Mouse (Mus musculus) midbrain, embryonic 12.5 days (tissue): ENCODE results near the gene Ntan1. TPM values are rescaled to one million over a fixed set of nuclear protein-coding genes. Genes with fewer than 3 reads are reported as not detected.

ENCODE experiments used
- ATAC-seq: fragments of 200-750 bp; cut with Nextera tagmentation; 2 replicates; pipeline ENCODE4 v1.8.0; 2017; ENCODE audit warnings: low read depth, moderate TSS enrichment, moderate library complexity; ENCODE audit not compliant: low FRiP score
- H3K27ac ChIP-seq: fragments of 300-500 bp; sonication (generic); replicated peaks from 2 replicates; pipeline ENCODE4 v1.5.1; 2016; ENCODE audit warnings: mild to moderate bottlenecking
- H3K27me3 ChIP-seq: fragments of 300-500 bp; sonication (generic); 2 replicates; pipeline ENCODE4 v1.6.1; 2016; ENCODE audit warnings: mild to moderate bottlenecking
- H3K36me3 ChIP-seq: fragments of 300-500 bp; sonication (generic); 2 replicates; pipeline ENCODE4 v1.6.1; 2016
- H3K4me1 ChIP-seq: fragments of 300-500 bp; sonication (generic); 2 replicates; pipeline ENCODE4 v1.6.1; 2016
- H3K4me2 ChIP-seq: fragments of 300-500 bp; sonication (generic); replicated peaks from 2 replicates; pipeline ENCODE4 v1.6.1; 2016; ENCODE audit warnings: mild to moderate bottlenecking, moderate library complexity
- H3K4me3 ChIP-seq: fragments of 300-500 bp; sonication (generic); 2 replicates; pipeline ENCODE4 v1.5.1; 2016; ENCODE audit warnings: mild to moderate bottlenecking
- H3K9ac ChIP-seq: fragments of 300-500 bp; sonication (generic); replicated peaks from 2 replicates; pipeline ENCODE4 v1.6.1; 2016; ENCODE audit warnings: mild to moderate bottlenecking, moderate library complexity
- H3K9me3 ChIP-seq: fragments of 300-500 bp; sonication (generic); 2 replicates; pipeline ENCODE4 v1.6.1; 2016; ENCODE audit warnings: mild to moderate bottlenecking
- WGBS: fragments of 180-500 bp; shearing (Covaris S2); methylation state at CpG from one replicate; pipeline ENCODE4 v1.1.7; 2016; 5-methylcytosine and 5-hydroxymethylcytosine counted together
- polyA plus RNA-seq: library from polyadenylated mRNA; unstranded; fragments of >200 nt; fragmentation: Nextera tagmentation; extraction: Ambion mirVana; gene quantifications from 2 replicates; pipeline ENCODE4 v1.2.1, GENCODE M21; 2016

Ntan1 gene
- polyA plus RNA-seq, 1 experiment from 2014 or later, result 181 TPM

- H3K4me2 ChIP-seq, result no peak overlapping the region
- no peak overlapping the region for H3K9ac ChIP-seq
- H3K36me3 ChIP-seq, result peaks cover 91% of the 10 kb centered on the region
- 95% methylated on average over 4 of the region's 4 CpGs for WGBS
- no peaks in the 10 kb centered on the region for H3K9me3 ChIP-seq
- no peaks in the 10 kb centered on the region for H3K4me1 ChIP-seq
- ATAC-seq, result no peak
- H3K27me3 ChIP-seq, result no peaks in the 10 kb centered on the region
- H3K27ac ChIP-seq, result no peak overlapping the region
- H3K4me3 ChIP-seq, result no peak overlapping the region
Observed at GRCm38 (mm10) chr16:13807616-13808015, 11.0 kb upstream of the Ntan1 start.

DNA sequence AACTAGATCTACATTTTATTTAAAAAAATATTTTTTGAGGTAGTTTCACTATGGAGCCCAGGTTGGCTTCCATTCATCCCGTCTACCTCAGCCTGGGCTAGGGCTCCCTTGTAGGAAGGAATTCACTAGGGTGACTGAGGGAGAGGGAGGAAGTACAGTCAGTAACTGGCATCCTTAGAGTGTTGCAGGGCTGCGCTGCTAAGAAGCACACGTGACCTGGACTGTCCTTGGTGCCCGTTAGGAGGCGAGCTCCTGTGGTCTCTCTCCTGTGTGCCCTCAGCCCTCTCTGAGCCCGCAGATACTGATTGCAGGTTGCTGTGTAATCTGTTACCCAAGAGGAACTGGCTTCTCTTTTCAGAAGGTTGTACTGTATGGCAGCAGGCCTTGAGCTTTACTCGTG is 10.2 kb upstream of the Ntan1 start:
- Histone ChIP-seq H3K27ac (no peak overlapping the region), H3K4me2 (no peak overlapping the region), H3K27me3 (no peaks in the 10 kb centered on the region), H3K4me3 (no peak overlapping the region), H3K4me1 (no peaks in the 10 kb centered on the region), H3K36me3 (peaks cover 94% of the 10 kb centered on the region), H3K9me3 (no peaks in the 10 kb centered on the region), H3K9ac (no peak overlapping the region)
- WGBS, result 91% methylated on average over 7 of the region's 7 CpGs
- no peak for ATAC-seq

DNA sequence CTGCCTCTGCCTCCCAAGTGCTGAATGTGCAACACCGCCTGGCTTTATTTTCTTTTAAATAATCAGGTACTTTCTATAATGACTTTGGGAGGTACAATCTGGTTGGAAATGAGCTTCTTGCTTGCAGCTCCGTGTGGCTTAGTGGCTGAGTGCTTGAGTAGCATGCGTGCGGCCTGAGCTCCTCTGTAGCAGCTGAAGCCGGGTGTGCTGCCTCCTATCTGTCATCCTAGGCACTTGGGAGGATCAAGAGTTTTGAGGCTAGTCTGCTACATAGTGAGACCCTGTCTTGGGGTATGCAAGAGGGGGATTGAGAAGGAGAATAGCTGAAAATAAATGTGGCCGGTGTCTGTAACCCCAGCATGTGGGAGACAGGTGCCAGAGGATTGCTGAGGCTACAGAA is 6.5 kb upstream of the Ntan1 start:
- 89% methylated on average over 6 of the region's 6 CpGs for WGBS

GRCm38 (mm10) chr16:13813200-13813599 is 5.4 kb upstream of the Ntan1 start:
- Histone ChIP-seq H3K4me1 (peaks cover 5% of the 10 kb centered on the region), H3K27ac (no peak overlapping the region), H3K9me3 (no peaks in the 10 kb centered on the region), H3K9ac (no peak overlapping the region), H3K4me2 (no peak overlapping the region), H3K4me3 (no peak overlapping the region), H3K27me3 (no peaks in the 10 kb centered on the region), H3K36me3 (peaks cover 78% of the 10 kb centered on the region)
- WGBS, result 94% methylated on average over 3 of the region's 3 CpGs
- ATAC-seq, result no peak

More for the DNA sequence above, 6.5 kb upstream of the Ntan1 start:
- no peak overlapping the region for H3K9ac ChIP-seq
- H3K36me3 ChIP-seq, result peaks cover 87% of the 10 kb centered on the region
- H3K4me3 ChIP-seq, result no peak overlapping the region
- H3K4me2 ChIP-seq, result no peak overlapping the region
- no peaks in the 10 kb centered on the region for H3K27me3 ChIP-seq
- no peak for ATAC-seq
- no peaks in the 10 kb centered on the region for H3K4me1 ChIP-seq
- H3K27ac ChIP-seq, result no peak overlapping the region
- no peaks in the 10 kb centered on the region for H3K9me3 ChIP-seq

DNA sequence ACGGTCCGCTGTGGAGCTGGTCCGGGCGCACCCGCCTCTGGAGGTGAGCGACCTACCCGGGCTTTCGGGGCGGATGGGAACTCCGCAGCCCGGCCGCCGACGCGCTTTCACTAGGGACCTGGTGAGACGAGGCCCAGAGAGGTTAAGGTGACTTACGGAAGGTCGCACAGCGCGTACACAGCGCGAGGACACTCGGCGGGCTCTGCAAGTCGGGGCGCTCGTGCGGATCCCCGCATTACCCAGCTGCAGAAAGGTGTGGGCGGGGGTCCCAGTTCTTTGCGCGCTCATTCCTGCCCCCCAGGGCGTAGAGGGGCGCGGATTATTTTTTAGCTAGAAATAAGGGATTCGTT is 724 bp downstream of the Ntan1 start:
- under 1% methylated on average over 36 of the region's 36 CpGs for WGBS
- Histone ChIP-seq H3K36me3 (peaks cover 19% of the 10 kb centered on the region), H3K4me2 (peak overlapping the region; percentile 79), H3K9ac (peak overlapping the region; percentile 76), H3K4me3 (peak overlapping the region; percentile 77), H3K27ac (peak overlapping the region; percentile 95), H3K9me3 (no peaks in the 10 kb centered on the region), H3K27me3 (no peaks in the 10 kb centered on the region), H3K4me1 (peaks cover 17% of the 10 kb centered on the region)
- ATAC-seq, result peak; percentile 67

GRCm38 (mm10) chr16:13819806-13820500 is 1.3 kb downstream of the Ntan1 start:
- Histone ChIP-seq H3K36me3 (peaks cover 13% of the 10 kb centered on the region), H3K27me3 (no peaks in the 10 kb centered on the region), H3K9me3 (no peaks in the 10 kb centered on the region), H3K4me3 (peak overlapping the region; percentile 77), H3K9ac (peak overlapping the region; percentile 76), H3K27ac (peak overlapping the region; percentile 95; the same call in 1 of the 2 replicates), H3K4me1 (peaks cover 17% of the 10 kb centered on the region), H3K4me2 (peak overlapping the region; percentile 79)
- 0 out of 2 replicates have a peak, but pooled peaks have one; percentile 0 for ATAC-seq
- WGBS, result 45% methylated on average over 12 of the region's 12 CpGs

GRCm38 (mm10) chr16:13820771-13821170 is 2.1 kb downstream of the Ntan1 start:
- Histone ChIP-seq H3K27ac (no peak overlapping the region), H3K4me2 (peak overlapping the region; percentile 79), H3K9ac (no peak overlapping the region), H3K27me3 (no peaks in the 10 kb centered on the region), H3K4me3 (0 out of 2 replicates have a peak overlapping the region, but pooled peaks have one; percentile 77), H3K4me1 (peaks cover 17% of the 10 kb centered on the region), H3K9me3 (no peaks in the 10 kb centered on the region), H3K36me3 (peaks cover 5% of the 10 kb centered on the region; the same call in 1 of the 2 replicates)
- no peak for ATAC-seq
- 97% methylated on average over 5 of the region's 5 CpGs for WGBS

- no peaks in the 10 kb centered on the region for H3K4me1 ChIP-seq
- no peak overlapping the region for H3K9ac ChIP-seq
- H3K9me3 ChIP-seq, result no peaks in the 10 kb centered on the region
- H3K4me3 ChIP-seq, result no peak overlapping the region
- ATAC-seq, result no peak
- H3K27ac ChIP-seq, result no peak overlapping the region
- peaks cover 44% of the 10 kb centered on the region for H3K36me3 ChIP-seq
- 85% methylated on average over 7 of the region's 7 CpGs for WGBS
- H3K4me2 ChIP-seq, result no peak overlapping the region
- no peaks in the 10 kb centered on the region for H3K27me3 ChIP-seq
Observed at GRCm38 (mm10) chr16:13825781-13826490, 7.3 kb downstream of the Ntan1 start.

- Histone ChIP-seq H3K4me1 (no peaks in the 10 kb centered on the region), H3K4me3 (no peak overlapping the region), H3K27me3 (no peaks in the 10 kb centered on the region), H3K9me3 (no peaks in the 10 kb centered on the region), H3K36me3 (peaks cover 50% of the 10 kb centered on the region), H3K4me2 (no peak overlapping the region), H3K9ac (no peak overlapping the region), H3K27ac (no peak overlapping the region)
- WGBS, result 87% methylated on average over 4 of the region's 4 CpGs
- no peak for ATAC-seq
Observed at GRCm38 (mm10) chr16:13826511-13826910, 7.9 kb downstream of the Ntan1 start.

DNA sequence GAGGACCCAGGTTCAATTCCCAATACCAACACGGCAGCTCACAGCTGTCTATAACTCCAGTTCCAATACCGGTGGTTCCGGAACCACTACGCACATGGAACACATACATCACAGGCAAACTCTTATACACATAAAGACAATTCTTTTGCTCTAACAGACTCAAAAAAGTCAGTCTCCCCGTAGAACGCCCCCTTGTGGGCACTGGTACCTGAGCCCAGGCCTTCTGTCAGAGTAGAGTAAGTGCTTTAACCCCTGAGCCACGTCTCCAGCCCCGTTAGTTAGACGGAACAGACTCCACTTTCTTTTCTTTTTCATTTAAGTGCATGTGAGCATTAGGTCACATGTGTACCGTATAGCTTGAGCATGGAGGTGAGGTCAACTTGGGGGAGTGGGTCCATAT is 11.8 kb downstream of the Ntan1 start:
- WGBS, result 90% methylated on average over 10 of the region's 10 CpGs
- ATAC-seq, result no peak
- Histone ChIP-seq H3K4me3 (no peak overlapping the region), H3K9me3 (no peaks in the 10 kb centered on the region), H3K36me3 (peaks cover 86% of the 10 kb centered on the region), H3K9ac (no peak overlapping the region), H3K27ac (no peak overlapping the region), H3K4me2 (no peak overlapping the region), H3K4me1 (no peaks in the 10 kb centered on the region), H3K27me3 (no peaks in the 10 kb centered on the region)

DNA sequence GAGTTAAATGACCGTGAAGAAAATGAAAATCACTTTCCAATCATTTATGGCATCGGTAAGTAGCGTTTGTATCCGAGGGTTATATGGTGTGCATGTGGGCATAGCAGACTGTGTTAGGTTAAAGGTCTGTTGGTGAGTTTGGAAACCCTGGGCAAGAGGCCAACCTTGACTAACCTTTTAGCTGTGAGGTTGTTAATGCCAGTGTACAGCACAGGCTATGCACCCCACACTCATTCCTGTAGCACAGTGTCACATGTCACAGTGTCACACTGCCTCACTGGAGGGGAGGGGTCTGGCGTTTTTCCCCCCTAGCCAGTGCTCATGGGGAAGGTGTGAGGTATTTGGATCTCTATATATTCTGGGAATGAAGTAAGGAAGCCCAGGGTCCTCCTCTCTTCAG is 13.0 kb downstream of the Ntan1 start:
- no peaks in the 10 kb centered on the region for H3K9me3 ChIP-seq
- H3K4me2 ChIP-seq, result no peak overlapping the region
- H3K9ac ChIP-seq, result no peak overlapping the region
- 88% methylated on average over 5 of the region's 5 CpGs for WGBS
- no peak overlapping the region for H3K4me3 ChIP-seq
- peaks cover 94% of the 10 kb centered on the region for H3K36me3 ChIP-seq
- H3K4me1 ChIP-seq, result no peaks in the 10 kb centered on the region
- H3K27me3 ChIP-seq, result no peaks in the 10 kb centered on the region
- no peak overlapping the region for H3K27ac ChIP-seq
- no peak for ATAC-seq

- H3K9ac ChIP-seq, result no peak overlapping the region
- no peaks in the 10 kb centered on the region for H3K9me3 ChIP-seq
- no peak overlapping the region for H3K4me3 ChIP-seq
- no peak for ATAC-seq
- no peak overlapping the region for H3K4me2 ChIP-seq
- H3K27me3 ChIP-seq, result no peaks in the 10 kb centered on the region
- peaks cover 94% of the 10 kb centered on the region for H3K36me3 ChIP-seq
- H3K4me1 ChIP-seq, result no peaks in the 10 kb centered on the region
- no peak overlapping the region for H3K27ac ChIP-seq
- WGBS, result 95% methylated on average over 5 of the region's 5 CpGs
Observed at GRCm38 (mm10) chr16:13834382-13834781, 15.7 kb downstream of the Ntan1 start.
